Mouse (Mus musculus) G1E (cell line): ENCODE measurements around the gene Hist1h2ae. TPM values are rescaled to one million over a fixed set of nuclear protein-coding genes. Genes with fewer than 3 reads are reported as not detected.
"Not testable (repeated sequence)": the region's sequence is repeated elsewhere in the genome, so short reads cannot be mapped to it uniquely, and the experiment has no call there.

ENCODE experiments used
- ATAC-seq: 2 replicates; pipeline ENCODE4 v1.8.0; 2016; ENCODE audit warnings: mild to moderate bottlenecking; ENCODE audit not compliant: insufficient number of reproducible peaks, poor library complexity, low FRiP score, severe bottlenecking; ENCODE audit errors: extremely low read depth
- DNase-seq: peaks from one replicate; pipeline ENCODE4 v3.0.0; 2012; ENCODE audit warnings: low spot score
- H3K27me3 ChIP-seq: 2 replicates; pipeline ENCODE4 v1.6.1; 2012; ENCODE audit warnings: mild to moderate bottlenecking, low read length, inconsistent platforms; ENCODE audit not compliant: insufficient read depth
- H3K36me3 ChIP-seq: replicated peaks from 2 replicates; pipeline ENCODE3; 2012; ENCODE audit warnings: mild to moderate bottlenecking, inconsistent platforms
- H3K4me1 ChIP-seq: 2 replicates; pipeline ENCODE4 v1.6.1; 2012; ENCODE audit warnings: low read depth, low read length, inconsistent platforms, mixed read lengths; ENCODE audit not compliant: insufficient read depth
- H3K4me3 ChIP-seq: 2 replicates; pipeline ENCODE4 v1.5.1; 2012; ENCODE audit warnings: low read depth, mild to moderate bottlenecking, inconsistent platforms, low read length, moderate library complexity, mixed read lengths
- H3K9me3 ChIP-seq: replicated peaks from 2 replicates; pipeline ENCODE4 v1.6.1; 2012; ENCODE audit warnings: inconsistent platforms
- CTCF ChIP-seq: IDR thresholded peaks from 2 replicates; pipeline ENCODE4 v1.5.1; 2012; ENCODE audit warnings: low read depth, low read length, inconsistent platforms, mixed read lengths
- GATA1 ChIP-seq: IDR thresholded peaks from 2 replicates; pipeline ENCODE4 v1.6.1; 2012; ENCODE audit warnings: borderline replicate concordance, low read length, inconsistent platforms, mixed read lengths
- GATA2 ChIP-seq: IDR thresholded peaks from 2 replicates; pipeline ENCODE4 v1.6.1; 2012; ENCODE audit warnings: low read depth, low read length, inconsistent platforms, borderline replicate concordance
- POLR2AphosphoS5 ChIP-seq: IDR thresholded peaks from 2 replicates; pipeline ENCODE4 v1.6.1; 2012; ENCODE audit warnings: low read depth, low read length, inconsistent platforms; ENCODE audit not compliant: insufficient replicate concordance
- TAL1 ChIP-seq: conservative IDR thresholded peaks from 2 replicates; pipeline ENCODE4 v1.6.1; 2012; ENCODE audit warnings: low read depth, low read length, inconsistent platforms, mixed read lengths
- polyA plus RNA-seq: library from polyadenylated mRNA; stranded (reverse); fragments of >175 nt; gene quantifications from 2 replicates; pipeline ENCODE4 v1.2.3, GENCODE M21; 2012
- total RNA-seq, 2 experiments: library from RNA; stranded (forward) in 1 of 2; stranded (reverse) in 1 of 2; fragments of 200-1000 nt in 1 of 2; fragments of >200 nt in 1 of 2; fragmentation: Nextera tagmentation in 1 of 2; gene quantifications; 2 replicates each; pipeline ENCODE4 v1.2.3; 2014 to 2017

Hist1h2ae gene
- total and polyA plus RNA-seq, 3 experiments, result 31.2 to 258 (median 81.0) TPM

DNA sequence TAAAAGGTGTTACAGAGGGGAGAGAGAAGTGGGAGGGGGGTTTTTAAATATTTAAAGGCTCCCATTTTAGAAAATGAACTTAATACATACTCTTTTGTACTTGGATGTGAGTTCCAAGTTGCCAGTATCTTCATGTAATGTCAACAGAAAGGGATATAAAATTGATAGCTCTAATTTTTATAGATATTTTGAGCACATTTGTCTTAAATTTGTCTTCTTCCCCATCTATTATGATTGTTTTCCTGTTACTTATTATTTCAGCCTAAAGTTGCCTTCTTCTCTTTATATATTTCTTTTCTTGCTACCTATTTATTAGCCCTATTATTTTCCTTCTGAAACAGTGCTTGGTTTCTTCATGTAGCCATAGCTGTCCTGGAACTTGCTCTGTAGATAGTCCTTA, 18.1 kb downstream of the Hist1h2ae start, which contains the start of gene Hist1h1d:
Hist1h1d (plus strand) TSS at position 301 of the 400 bp plus-strand sequence.
- H3K27me3 ChIP-seq, result no peaks in the 10 kb centered on the region
- no peak within 1 kb of the TSS for H3K4me3 ChIP-seq
- H3K36me3 ChIP-seq, result no peaks in the 10 kb centered on the region
- no peaks in the 10 kb centered on the region for H3K9me3 ChIP-seq
- no peak for TF ChIP-seq GATA2
- TF ChIP-seq TAL1, result no peak
- no peak for TF ChIP-seq CTCF
- no peak for TF ChIP-seq GATA1
- TF ChIP-seq POLR2AphosphoS5, result no peak
- ATAC-seq (no peak), DNase-seq (no peak)
- peaks cover 43% of the 10 kb centered on the region for H3K4me1 ChIP-seq

DNA sequence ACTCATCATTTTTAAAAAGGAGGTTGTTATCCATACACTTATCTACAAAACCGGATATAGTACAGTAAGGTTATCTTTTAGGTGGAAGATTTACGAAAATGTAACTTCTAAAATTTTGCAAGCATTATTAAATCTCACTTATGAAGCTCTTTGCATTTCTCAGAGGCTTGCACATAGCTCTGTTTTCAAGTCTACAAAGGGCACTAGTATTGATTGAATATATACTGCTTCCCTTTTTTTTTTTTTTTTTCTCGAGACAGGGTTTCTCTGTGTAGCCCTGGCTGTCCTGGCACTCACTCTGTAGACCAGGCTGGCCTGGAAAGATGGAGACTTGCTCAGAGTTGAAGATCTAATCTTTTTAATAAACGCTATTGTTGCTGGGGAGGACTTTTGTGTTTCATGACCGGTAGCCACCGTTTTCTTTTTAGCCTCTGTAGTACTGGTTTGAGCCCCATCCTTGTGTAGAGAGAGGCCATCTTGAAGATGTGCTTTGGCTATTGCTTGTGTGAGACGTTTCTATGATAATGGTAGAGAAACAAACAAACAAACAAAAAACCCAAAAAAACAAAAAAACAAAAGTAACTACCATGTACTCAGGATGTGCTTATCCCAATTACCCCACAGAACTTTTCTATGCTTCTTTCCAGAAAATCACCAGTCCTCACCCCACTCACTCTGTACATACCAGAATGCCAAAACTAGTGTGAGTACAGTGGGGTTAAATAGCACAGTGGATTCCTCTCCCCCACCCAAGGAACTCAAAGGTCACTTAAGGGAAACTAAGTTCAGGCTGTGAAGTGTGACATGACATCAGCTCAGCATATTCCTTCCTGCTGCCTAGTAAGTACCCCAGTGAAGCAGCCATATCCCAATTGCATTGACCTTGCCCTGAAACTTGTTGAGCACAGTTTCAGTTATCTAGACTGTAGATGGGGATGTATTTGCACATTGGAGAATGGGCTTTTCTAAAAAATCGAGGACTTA, 18.8 kb downstream of the Hist1h2ae start:
- TF ChIP-seq POLR2AphosphoS5, result no peak
- TF ChIP-seq GATA1, result no peak
- TF ChIP-seq GATA2, result no peak
- TF ChIP-seq CTCF, result no peak
- no peak for TF ChIP-seq TAL1
- no peaks in the 10 kb centered on the region for H3K9me3 ChIP-seq
- H3K4me1 ChIP-seq, result peaks cover 40% of the 10 kb centered on the region
- no peaks in the 10 kb centered on the region for H3K27me3 ChIP-seq
- no peak for ATAC-seq
- no peak overlapping the region for H3K4me3 ChIP-seq
- no peak for DNase-seq
- no peaks in the 10 kb centered on the region for H3K36me3 ChIP-seq

DNA sequence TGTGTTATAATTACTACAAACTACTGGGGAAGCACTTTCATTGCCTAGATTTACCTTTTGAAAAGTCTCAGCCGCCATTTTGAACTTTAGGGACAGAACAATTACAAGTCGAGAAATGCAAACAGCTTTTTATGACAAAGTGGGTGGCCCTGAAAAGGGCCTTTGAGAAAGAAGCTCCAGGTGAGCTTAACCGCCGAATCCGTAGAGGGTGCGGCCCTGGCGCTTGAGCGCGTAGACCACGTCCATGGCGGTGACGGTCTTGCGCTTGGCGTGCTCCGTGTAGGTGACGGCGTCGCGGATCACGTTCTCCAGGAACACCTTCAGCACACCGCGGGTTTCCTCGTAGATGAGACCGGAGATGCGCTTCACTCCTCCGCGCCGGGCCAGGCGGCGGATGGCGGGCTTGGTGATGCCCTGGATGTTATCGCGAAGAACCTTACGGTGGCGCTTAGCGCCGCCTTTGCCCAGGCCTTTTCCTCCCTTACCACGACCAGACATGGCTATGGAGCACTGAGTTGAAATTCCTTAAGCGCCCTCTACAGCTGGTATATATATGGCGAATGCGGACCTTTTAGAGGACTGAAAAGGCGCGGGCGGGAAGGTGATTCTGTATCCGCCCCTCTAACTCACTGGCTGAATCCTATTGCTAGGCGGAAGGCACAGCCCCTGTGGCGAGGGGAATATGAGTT, 19.7 kb downstream of the Hist1h2ae start, which contains the start of gene Hist1h4f:
Hist1h4f (minus strand) TSS at position 503 of the 689 bp plus-strand sequence.
- H3K4me3 ChIP-seq, result peak within 1 kb of the TSS; percentile 67
- ATAC-seq (peak; percentile 45), DNase-seq (peak; percentile 20)
- not testable (repeated sequence) for H3K9me3 ChIP-seq, H3K36me3 ChIP-seq, H3K27me3 ChIP-seq
- peak; percentile 93 for TF ChIP-seq POLR2AphosphoS5
- H3K4me1 ChIP-seq, result peaks cover 40% of the 10 kb centered on the region

DNA sequence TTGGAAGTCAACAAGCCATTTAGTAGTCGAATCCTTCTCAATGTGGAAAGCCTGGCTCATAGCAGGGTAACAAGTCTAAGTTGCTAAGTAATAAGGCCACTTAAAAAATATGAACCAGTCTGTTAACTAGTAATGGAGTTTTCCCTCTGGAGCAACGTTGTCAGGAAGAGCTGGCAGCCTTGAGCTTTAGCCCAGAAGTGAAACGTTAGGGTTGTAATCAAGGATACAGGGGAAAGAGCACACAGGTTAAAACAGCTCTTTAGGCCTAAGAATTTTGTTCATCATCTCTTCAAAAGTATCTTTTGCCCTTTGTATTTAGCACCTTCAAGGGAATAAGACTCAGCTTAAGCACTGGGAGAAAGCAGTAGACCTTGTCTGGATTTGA, 20.3 kb downstream of the Hist1h2ae start:
- no peaks in the 10 kb centered on the region for H3K36me3 ChIP-seq
- peaks cover 43% of the 10 kb centered on the region for H3K4me1 ChIP-seq
- H3K4me3 ChIP-seq, result peak overlapping the region; percentile 67; the same call in 1 of the 2 replicates
- ATAC-seq, result no peak
- H3K27me3 ChIP-seq, result no peaks in the 10 kb centered on the region
- TF ChIP-seq POLR2AphosphoS5 (peak; percentile 92; the same call in 1 of the 2 replicates), GATA1 (no peak), GATA2 (no peak), TAL1 (no peak)
- H3K9me3 ChIP-seq, result no peaks in the 10 kb centered on the region
- DNase-seq, result no peak

DNA sequence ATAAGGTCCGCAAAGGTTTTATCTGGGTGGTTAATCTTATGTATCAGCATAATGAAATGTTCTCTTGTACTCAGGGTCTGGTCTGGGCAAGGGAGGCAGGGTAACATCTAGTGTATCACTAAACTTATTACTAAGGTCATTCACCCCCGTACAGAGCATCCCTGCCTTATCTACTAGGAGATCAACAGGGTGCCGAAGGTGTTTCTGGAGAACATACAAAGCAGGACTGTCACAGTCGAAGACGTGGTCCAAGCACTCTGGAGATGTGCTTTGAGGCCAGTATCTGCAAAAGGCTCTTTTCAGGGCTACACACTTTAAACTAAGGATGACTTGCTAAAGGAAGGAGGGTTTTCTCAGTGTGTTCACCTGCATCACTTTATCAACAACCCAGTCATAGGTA, 24.3 kb downstream of the Hist1h2ae start:
- Histone ChIP-seq H3K9me3 (no peaks in the 10 kb centered on the region), H3K4me3 (no peak overlapping the region), H3K4me1 (peaks cover 25% of the 10 kb centered on the region), H3K27me3 (no peaks in the 10 kb centered on the region), H3K36me3 (no peaks in the 10 kb centered on the region)
- DNase-seq (no peak), ATAC-seq (no peak)
- no peak for TF ChIP-seq TAL1

DNA sequence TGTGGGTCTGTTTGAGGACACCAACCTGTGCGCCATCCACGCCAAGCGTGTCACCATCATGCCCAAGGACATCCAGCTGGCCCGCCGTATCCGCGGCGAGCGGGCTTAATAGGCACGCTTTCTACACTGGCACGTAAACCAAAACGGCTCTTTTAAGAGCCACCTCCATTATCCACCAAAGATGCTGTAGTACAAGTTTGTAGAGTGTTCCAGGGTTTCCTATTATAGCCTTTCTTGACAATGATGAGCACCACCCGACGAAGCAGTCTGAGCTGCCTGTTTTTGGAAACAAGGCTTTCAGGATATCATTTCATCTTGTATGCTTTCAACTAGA, 26.3 kb downstream of the Hist1h2ae start:
- 0 out of 2 replicates have a peak, but pooled peaks have one; percentile 28 for TF ChIP-seq POLR2AphosphoS5
- not testable (repeated sequence) for H3K27me3 ChIP-seq, H3K9me3 ChIP-seq, DNase-seq, H3K36me3 ChIP-seq
- 0 out of 2 replicates have a peak, but pooled peaks have one; percentile 9 for ATAC-seq
- Histone ChIP-seq H3K4me3 (peak overlapping the region; percentile 65), H3K4me1 (peaks cover 22% of the 10 kb centered on the region)
